Mouse (Mus musculus) hindbrain, embryonic 11.5 days (tissue): Measurements from ENCODE around the gene Lcp1. TPM values are rescaled to one million over a fixed set of nuclear protein-coding genes. Genes with fewer than 3 reads are reported as not detected.
A peak's percentile ranks its signal among the peaks of the same experiment; 100 is the strongest.

ENCODE experiments used
- ATAC-seq: fragments of 200-750 bp; cut with Nextera tagmentation; 2 replicates; pipeline ENCODE4 v1.8.0; 2017; ENCODE audit warnings: mild to moderate bottlenecking, moderate TSS enrichment, moderate library complexity; ENCODE audit not compliant: low FRiP score
- DNase-seq: peaks from one replicate; pipeline ENCODE4 v3.0.0-alpha.2; 2015; ENCODE audit warnings: low spot score
- H3K27ac ChIP-seq: fragments of 300-500 bp; sonication (generic); 2 replicates; pipeline ENCODE4 v1.5.1; 2014; ENCODE audit warnings: mild to moderate bottlenecking, low read depth, low read length
- H3K27me3 ChIP-seq: fragments of 300-500 bp; sonication (generic); 2 replicates; pipeline ENCODE4 v1.6.1; 2014; ENCODE audit warnings: mild to moderate bottlenecking, low read length, moderate library complexity, mixed read lengths; ENCODE audit not compliant: control insufficient read depth, insufficient read depth
- H3K36me3 ChIP-seq: fragments of 300-500 bp; sonication (generic); 2 replicates; pipeline ENCODE4 v1.6.1; 2014; ENCODE audit warnings: mild to moderate bottlenecking, low read length, moderate library complexity, mixed read lengths; ENCODE audit not compliant: control insufficient read depth, insufficient read depth
- H3K4me1 ChIP-seq: fragments of 300-500 bp; sonication (generic); replicated peaks from 2 replicates; pipeline ENCODE4 v1.6.1; 2014; ENCODE audit warnings: low read length, mixed read lengths; ENCODE audit not compliant: control insufficient read depth, insufficient read depth
- H3K4me2 ChIP-seq: fragments of 300-500 bp; sonication (generic); replicated peaks from 2 replicates; pipeline ENCODE4 v1.6.1; 2014; ENCODE audit warnings: mild to moderate bottlenecking, low read depth, low read length
- H3K4me3 ChIP-seq: fragments of 300-500 bp; sonication (generic); 2 replicates; pipeline ENCODE4 v1.5.1; 2014; ENCODE audit warnings: low read depth, low read length
- H3K9ac ChIP-seq: fragments of 300-500 bp; sonication (generic); 2 replicates; pipeline ENCODE4 v1.6.1; 2014; ENCODE audit warnings: low read depth, low read length
- H3K9me3 ChIP-seq: fragments of 300-500 bp; sonication (generic); 2 replicates; pipeline ENCODE4 v1.6.1; 2016; ENCODE audit warnings: low read length; ENCODE audit not compliant: control insufficient read depth
- WGBS: fragments of 180-500 bp; shearing (Covaris S2); extraction: QIAGEN DNeasy Blood & Tissue Kit; methylation state at CpG from one replicate; pipeline ENCODE4 v1.1.7; 2014; 5-methylcytosine and 5-hydroxymethylcytosine counted together
- polyA plus RNA-seq: library from polyadenylated mRNA; unstranded; fragments of >200 nt; fragmentation: Nextera tagmentation; extraction: Ambion mirVana; gene quantifications from 2 replicates; pipeline ENCODE4 v1.2.1, GENCODE M21; 2014

The Lcp1 gene
- polyA plus RNA-seq, 1 experiment from 2014 or later: 25.4 TPM

DNA sequence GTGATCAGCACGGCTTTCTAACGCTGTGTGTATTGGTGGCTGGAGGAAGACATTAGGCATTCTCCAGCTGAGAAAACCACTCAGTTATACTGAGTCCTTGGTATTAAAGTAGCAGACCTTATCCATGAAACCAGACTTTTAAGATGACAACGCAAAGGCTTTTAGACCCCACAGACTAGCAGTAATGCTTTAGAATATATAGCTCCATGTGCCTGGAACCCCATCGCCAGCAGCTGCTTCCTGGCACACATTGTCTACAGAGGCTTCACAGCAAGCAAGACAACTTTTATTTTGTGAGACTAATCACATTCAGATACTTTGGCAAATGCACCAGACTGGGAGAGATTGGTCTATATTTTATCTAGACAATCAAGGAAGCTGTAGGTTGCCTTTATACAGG lies 75.4 kb downstream of the Lcp1 start:
- Histone ChIP-seq H3K36me3 (no peaks in the 10 kb centered on the region), H3K4me1 (no peaks in the 10 kb centered on the region), H3K27ac (0 out of 2 replicates have a peak overlapping the region, but pooled peaks have one; percentile 9), H3K27me3 (no peaks in the 10 kb centered on the region), H3K4me3 (no peak overlapping the region), H3K9ac (no peak overlapping the region), H3K4me2 (no peak overlapping the region), H3K9me3 (no peaks in the 10 kb centered on the region)
- ATAC-seq (peak; percentile 25; the same call in 1 of the 2 replicates), DNase-seq (no peak)
- 82% methylated on average over 4 of the region's 4 CpGs for WGBS

DNA sequence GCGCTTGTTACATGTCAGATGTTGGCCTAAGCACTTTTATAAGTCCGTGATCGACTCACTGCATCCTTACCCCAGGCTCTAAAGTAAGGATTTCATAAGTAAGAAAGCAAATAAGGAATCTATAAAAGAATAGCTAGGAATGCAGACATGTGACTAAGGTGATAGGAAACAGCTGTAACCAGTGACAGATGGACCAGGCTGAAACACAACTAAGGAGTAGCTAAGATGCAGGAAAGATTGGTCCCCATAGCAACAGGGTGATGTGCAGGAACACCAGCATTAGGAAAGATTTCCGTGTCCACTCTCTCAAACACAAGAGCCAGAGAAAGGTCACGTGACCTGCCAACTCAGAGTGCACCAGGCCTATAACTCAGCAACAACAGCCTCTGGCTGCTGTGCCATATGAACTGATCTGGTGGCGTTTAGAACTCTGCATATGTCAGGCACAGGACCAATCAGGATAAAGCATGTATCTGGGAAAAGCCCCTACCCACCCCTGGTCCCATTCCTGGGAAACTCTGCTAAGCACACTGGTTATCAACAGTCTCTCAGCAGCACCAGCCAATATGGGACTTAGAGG lies 77.8 kb downstream of the Lcp1 start:
- H3K9me3 ChIP-seq: no peaks in the 10 kb centered on the region
- WGBS: 77% methylated on average over 6 of the region's 6 CpGs
- no peak for DNase-seq
- no peaks in the 10 kb centered on the region for H3K36me3 ChIP-seq
- no peak overlapping the region for H3K4me2 ChIP-seq
- H3K27me3 ChIP-seq: no peaks in the 10 kb centered on the region
- no peak overlapping the region for H3K27ac ChIP-seq
- H3K4me1 ChIP-seq: no peaks in the 10 kb centered on the region
- no peak overlapping the region for H3K4me3 ChIP-seq
- no peak overlapping the region for H3K9ac ChIP-seq
- ATAC-seq: no peak

DNA sequence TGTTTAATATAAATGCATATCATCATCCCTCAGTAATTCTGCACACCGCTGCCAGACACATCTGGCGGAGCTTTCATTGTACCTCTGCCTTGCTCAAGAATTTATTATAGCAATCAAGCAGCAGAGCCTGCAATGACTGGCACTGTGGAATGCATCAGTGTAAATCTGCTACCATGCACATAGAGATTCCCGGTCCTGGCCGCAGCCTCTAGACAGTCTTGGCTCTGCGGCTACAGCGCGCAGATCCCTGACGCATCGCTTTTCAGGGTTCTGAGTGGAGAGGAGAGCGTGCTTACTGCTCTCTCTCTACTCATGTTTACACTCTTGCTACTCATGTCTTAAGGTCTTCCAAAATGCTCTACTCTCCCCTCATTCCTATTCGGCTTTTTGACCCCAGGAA lies 82.9 kb downstream of the Lcp1 start:
- Histone ChIP-seq H3K27ac (no peak overlapping the region), H3K9ac (no peak overlapping the region), H3K36me3 (no peaks in the 10 kb centered on the region), H3K4me2 (no peak overlapping the region), H3K4me3 (no peak overlapping the region), H3K4me1 (no peaks in the 10 kb centered on the region), H3K9me3 (no peaks in the 10 kb centered on the region), H3K27me3 (no peaks in the 10 kb centered on the region)
- WGBS: 91% methylated on average over 11 of the region's 11 CpGs
- DNase-seq: no peak
- no peak for ATAC-seq

DNA sequence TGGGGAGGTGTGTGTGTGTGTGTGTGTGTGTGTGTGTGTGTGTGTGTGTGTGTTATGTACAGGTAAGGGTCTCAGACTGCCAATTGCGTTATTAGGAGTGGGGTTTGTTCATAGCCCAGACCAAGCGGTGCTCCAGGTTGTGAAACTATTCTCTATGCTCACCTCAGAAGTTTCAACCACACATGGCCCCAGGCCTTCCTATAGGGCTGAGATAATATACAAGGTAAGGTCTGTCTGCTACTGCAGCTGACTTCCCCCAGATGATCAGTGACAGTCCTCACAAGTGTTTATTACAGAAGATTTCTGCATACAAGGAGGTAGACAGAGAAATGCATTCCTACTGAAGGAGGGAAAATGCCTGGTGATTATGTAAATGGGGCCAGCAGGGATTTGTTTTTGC lies 87.9 kb downstream of the Lcp1 start:
- Histone ChIP-seq H3K27me3 (no peaks in the 10 kb centered on the region), H3K9ac (no peak overlapping the region), H3K4me3 (no peak overlapping the region), H3K9me3 (no peaks in the 10 kb centered on the region), H3K4me2 (no peak overlapping the region), H3K4me1 (no peaks in the 10 kb centered on the region), H3K27ac (no peak overlapping the region), H3K36me3 (no peaks in the 10 kb centered on the region)
- WGBS: 91% methylated on average over 2 of the region's 2 CpGs
- ATAC-seq: peak; percentile 60
- no peak for DNase-seq

DNA sequence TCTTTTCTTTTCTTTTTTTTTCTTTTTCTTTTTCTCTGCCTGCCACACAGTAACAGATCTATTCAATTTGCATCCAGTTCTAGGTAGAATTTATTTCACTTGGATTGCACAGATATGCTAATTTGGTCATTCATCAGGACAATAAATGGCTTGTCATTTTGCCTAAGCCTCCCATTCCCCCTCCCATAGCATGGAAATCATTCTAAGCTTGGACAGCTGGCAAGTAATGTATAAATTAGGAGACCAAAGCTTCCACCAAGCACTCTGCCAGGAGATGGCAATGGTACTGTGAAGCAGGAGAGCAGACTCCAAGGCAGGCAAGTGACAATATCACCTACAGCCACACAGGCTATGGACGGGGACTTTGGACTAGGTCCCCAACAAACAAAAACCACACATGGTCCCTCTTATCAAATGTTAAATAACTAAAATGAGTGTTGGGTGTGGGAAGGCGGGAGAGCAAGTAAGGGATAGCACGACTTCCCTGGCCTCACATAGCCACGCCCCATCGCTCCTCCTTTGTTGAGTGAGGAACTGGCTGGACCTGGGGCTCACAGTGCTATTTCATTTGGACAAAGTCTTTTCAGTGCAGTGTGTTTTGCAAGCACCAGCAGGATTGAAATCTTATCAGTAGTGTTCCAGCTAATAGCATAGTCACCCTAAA lies 88.5 kb downstream of the Lcp1 start:
- H3K36me3 ChIP-seq: no peaks in the 10 kb centered on the region
- no peak overlapping the region for H3K4me2 ChIP-seq
- ATAC-seq (peak; percentile 85), DNase-seq (peak; percentile 25)
- H3K9me3 ChIP-seq: no peaks in the 10 kb centered on the region
- H3K27me3 ChIP-seq: no peaks in the 10 kb centered on the region
- no peaks in the 10 kb centered on the region for H3K4me1 ChIP-seq
- peak overlapping the region; percentile 37 for H3K27ac ChIP-seq
- H3K4me3 ChIP-seq: no peak overlapping the region
- 75% methylated on average over 5 of the region's 5 CpGs for WGBS
- H3K9ac ChIP-seq: no peak overlapping the region

DNA sequence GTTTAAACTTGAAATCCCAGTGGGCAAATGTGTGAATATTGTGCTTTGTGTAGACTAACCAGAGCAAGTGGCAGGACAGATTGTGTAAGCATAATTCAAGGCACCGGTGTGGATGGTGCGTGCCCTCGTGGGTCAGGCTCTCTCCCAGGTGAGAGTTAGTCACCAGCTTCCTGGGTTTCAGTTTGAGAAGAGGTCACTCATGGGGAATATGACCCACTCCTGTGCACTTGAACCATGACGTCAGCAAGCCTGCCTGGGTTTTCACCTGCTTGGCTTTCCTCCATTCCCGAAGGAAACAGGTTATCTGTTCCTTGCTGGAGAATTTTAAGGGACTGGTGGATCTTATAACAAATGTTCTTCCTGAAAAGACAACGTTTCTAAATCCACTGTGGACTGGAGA lies 91.5 kb downstream of the Lcp1 start:
- DNase-seq (no peak), ATAC-seq (no peak)
- no peak overlapping the region for H3K4me3 ChIP-seq
- H3K4me2 ChIP-seq: no peak overlapping the region
- H3K9me3 ChIP-seq: no peaks in the 10 kb centered on the region
- no peak overlapping the region for H3K27ac ChIP-seq
- H3K36me3 ChIP-seq: no peaks in the 10 kb centered on the region
- WGBS: 85% methylated on average over 6 of the region's 6 CpGs
- H3K9ac ChIP-seq: no peak overlapping the region
- H3K4me1 ChIP-seq: no peaks in the 10 kb centered on the region
- H3K27me3 ChIP-seq: no peaks in the 10 kb centered on the region

DNA sequence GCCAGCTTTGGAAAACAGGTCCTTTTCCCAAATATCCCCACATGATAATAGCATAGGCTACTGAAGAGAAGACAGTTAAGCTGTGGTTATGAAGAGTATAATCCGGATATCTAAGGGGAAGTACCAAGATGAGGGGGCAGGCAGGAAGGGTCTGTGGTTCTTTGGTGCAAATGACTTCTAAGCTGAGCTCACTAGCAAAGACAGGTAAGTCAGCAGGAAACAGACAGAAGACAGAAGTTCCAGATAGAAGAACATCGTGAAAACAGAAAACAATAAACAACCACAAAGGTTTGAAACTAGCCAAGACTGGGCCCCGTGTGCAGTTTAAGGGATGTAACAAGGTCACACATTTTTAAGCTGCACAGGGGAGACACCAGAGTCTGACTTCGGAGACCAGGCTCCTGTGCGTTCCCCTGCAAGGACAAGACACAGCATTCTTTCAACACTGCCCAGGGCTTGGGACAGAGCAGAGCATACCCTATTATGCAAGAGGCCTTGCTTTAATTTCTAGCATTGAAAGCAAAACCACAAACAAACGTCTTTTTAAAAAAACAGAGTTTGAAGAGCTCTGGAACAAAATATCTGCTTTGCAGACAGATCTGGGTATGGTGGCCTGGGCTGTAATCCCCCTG lies 96.7 kb downstream of the Lcp1 start:
- Histone ChIP-seq H3K36me3 (no peaks in the 10 kb centered on the region), H3K4me2 (no peak overlapping the region), H3K4me1 (no peaks in the 10 kb centered on the region), H3K9ac (no peak overlapping the region), H3K27me3 (no peaks in the 10 kb centered on the region), H3K27ac (no peak overlapping the region), H3K4me3 (no peak overlapping the region), H3K9me3 (no peaks in the 10 kb centered on the region)
- DNase-seq: no peak
- ATAC-seq: no peak
- 80% methylated on average over 6 of the region's 6 CpGs for WGBS

DNA sequence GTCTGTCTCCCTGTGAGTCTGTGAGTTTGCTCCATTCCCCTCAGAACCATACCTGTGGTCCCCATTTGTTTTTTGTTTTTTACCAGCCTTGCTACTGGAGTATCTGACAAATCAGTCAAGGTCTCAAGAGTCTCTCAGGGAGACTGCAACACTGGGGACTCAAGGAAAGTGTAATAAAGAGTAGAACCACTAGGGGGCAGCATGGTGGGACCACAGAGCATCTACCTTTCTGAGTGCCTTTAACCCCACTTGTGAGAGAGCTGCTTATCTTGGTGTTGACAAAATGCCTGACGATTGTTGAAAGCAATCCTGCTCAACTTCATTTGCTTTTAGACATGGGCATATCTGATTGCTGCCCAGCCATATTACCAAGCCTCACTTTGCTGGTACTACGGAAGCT lies 98.9 kb downstream of the Lcp1 start:
- Histone ChIP-seq H3K9ac (no peak overlapping the region), H3K9me3 (no peaks in the 10 kb centered on the region), H3K27me3 (no peaks in the 10 kb centered on the region), H3K4me3 (no peak overlapping the region), H3K4me1 (no peaks in the 10 kb centered on the region), H3K4me2 (no peak overlapping the region), H3K27ac (no peak overlapping the region), H3K36me3 (no peaks in the 10 kb centered on the region)
- 68% methylated on average over 2 of the region's 2 CpGs for WGBS
- DNase-seq (peak; percentile 67), ATAC-seq (no peak)

DNA sequence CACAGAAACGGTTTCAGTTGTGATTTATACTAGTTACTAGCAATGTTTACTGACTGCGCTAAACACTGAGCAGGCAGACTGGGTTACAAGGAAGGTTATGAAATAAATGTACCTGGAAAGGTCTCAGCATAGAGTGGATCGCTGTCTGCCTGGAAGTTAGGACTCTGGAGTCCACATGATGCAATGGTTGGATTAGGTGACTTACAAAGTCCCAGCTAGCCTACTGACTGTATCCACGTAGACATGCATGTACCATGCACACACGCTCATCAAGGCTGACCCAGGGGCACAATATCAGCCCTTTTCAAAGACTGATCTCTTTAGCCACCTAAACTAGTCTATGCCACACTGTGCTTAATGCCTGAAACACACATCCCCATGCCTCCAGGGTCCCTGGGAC lies 102.2 kb downstream of the Lcp1 start:
- Histone ChIP-seq H3K4me3 (no peak overlapping the region), H3K36me3 (no peaks in the 10 kb centered on the region), H3K27ac (no peak overlapping the region), H3K27me3 (no peaks in the 10 kb centered on the region), H3K9me3 (no peaks in the 10 kb centered on the region), H3K4me2 (no peak overlapping the region), H3K9ac (no peak overlapping the region), H3K4me1 (no peaks in the 10 kb centered on the region)
- DNase-seq: no peak
- 91% methylated on average over 5 of the region's 5 CpGs for WGBS
- ATAC-seq: no peak
